In genomic region chr17:62992977-62993376, GRCm38 (mm10) we compare ENCODE assay signal across 26 mouse cellular contexts.
"Had no signal": no experiment of that assay in that cellular context is flagged by ENCODE, and none has a peak within 500 bp of the region (broad histone marks: within the 10 kb centered on the region; RNA-seq: fewer than 3 reads in every experiment).

No protein-coding gene starts in this region.

- H3K36me3 ChIP-seq: embryonic facial prominence, embryonic 10.5 days; embryonic facial prominence, embryonic 12.5 days; embryonic facial prominence, embryonic 13.5 days; embryonic facial prominence, embryonic 15.5 days; forebrain, embryonic 12.5 days; forebrain, embryonic 15.5 days had no signal

- ATAC-seq: forebrain, embryonic 13.5 days; forebrain, embryonic 14.5 days; forebrain, embryonic 15.5 days; forebrain, embryonic 16.5 days; forebrain, postnatal 0 days had no signal

- H3K9me3 ChIP-seq: embryonic facial prominence, embryonic 10.5 days; embryonic facial prominence, embryonic 12.5 days; embryonic facial prominence, embryonic 13.5 days; embryonic facial prominence, embryonic 15.5 days; forebrain, embryonic 12.5 days; forebrain, embryonic 13.5 days; forebrain, embryonic 15.5 days had no signal

- H3K27ac ChIP-seq: embryonic facial prominence, embryonic 10.5 days; embryonic facial prominence, embryonic 12.5 days; embryonic facial prominence, embryonic 13.5 days; embryonic facial prominence, embryonic 15.5 days; forebrain, embryonic 12.5 days; forebrain, embryonic 13.5 days; forebrain, embryonic 15.5 days; gastrocnemius, adult 2 months; heart, adult 2 months had no signal

- DNase-seq: cerebellum, adult 8-10 months; cerebellum, adult 9-10 months; cerebellum, adult 9-11 months; cerebellum, postnatal 10 days; cerebellum, postnatal 14 days; cerebellum, postnatal 25 days; cerebellum, postnatal 36 days; embryo, embryonic 11 days; forebrain, postnatal 0 days; gastrocnemius, adult 2 months; gastrocnemius, postnatal 10 days; gastrocnemius, postnatal 14 days; gastrocnemius, postnatal 25 days; gastrocnemius, postnatal 36 days; heart, adult 18-20 months; heart, adult 2 months had no signal

- H3K27me3 ChIP-seq: embryonic facial prominence, embryonic 12.5 days; embryonic facial prominence, embryonic 13.5 days; embryonic facial prominence, embryonic 15.5 days; forebrain, embryonic 12.5 days; forebrain, embryonic 13.5 days; forebrain, embryonic 15.5 days had no signal

- H3K4me1 ChIP-seq: embryonic facial prominence, embryonic 10.5 days; embryonic facial prominence, embryonic 12.5 days; forebrain, embryonic 12.5 days; forebrain, embryonic 13.5 days; forebrain, embryonic 15.5 days had no signal

- H3K4me3 ChIP-seq: embryonic facial prominence, embryonic 10.5 days; embryonic facial prominence, embryonic 12.5 days; embryonic facial prominence, embryonic 13.5 days; embryonic facial prominence, embryonic 15.5 days; erythroblast, embryonic 14.5 days; forebrain, embryonic 12.5 days; forebrain, embryonic 13.5 days; forebrain, embryonic 15.5 days; gastrocnemius, adult 2 months; heart, adult 2 months had no signal
